Mouse (Mus musculus) erythroblast, embryonic 14.5 days (primary cell): ENCODE measurements around the gene Lrrc49. TPM values are rescaled to one million over a fixed set of nuclear protein-coding genes. Genes with fewer than 3 reads are reported as not detected.

Source experiments
- H3K27me3 ChIP-seq: 2 replicates; pipeline ENCODE4 v1.6.1; 2012; ENCODE audit warnings: inconsistent platforms; ENCODE audit not compliant: control insufficient read depth
- H3K36me3 ChIP-seq: 2 replicates; pipeline ENCODE4 v1.6.1; 2012; ENCODE audit warnings: mild to moderate bottlenecking, inconsistent platforms; ENCODE audit not compliant: control insufficient read depth
- H3K4me1 ChIP-seq: 2 replicates; pipeline ENCODE4 v1.6.1; 2012; ENCODE audit warnings: inconsistent platforms; ENCODE audit not compliant: control insufficient read depth
- H3K4me3 ChIP-seq: replicated peaks from 2 replicates; pipeline ENCODE3; 2012; ENCODE audit warnings: moderate library complexity, mild to moderate bottlenecking, inconsistent platforms
- H3K9me3 ChIP-seq: 2 replicates; pipeline ENCODE4 v1.6.1; 2012; ENCODE audit warnings: low read length, inconsistent platforms, mixed read lengths; ENCODE audit not compliant: control insufficient read depth
- GATA1 ChIP-seq: IDR thresholded peaks from 2 replicates; pipeline ENCODE4 v1.6.1; 2012; ENCODE audit warnings: low read length, inconsistent platforms, mixed read lengths
- TAL1 ChIP-seq: IDR thresholded peaks from 3 replicates; pipeline ENCODE4 v1.6.1; 2012; ENCODE audit warnings: low read length, inconsistent platforms, mixed read lengths
- polyA plus RNA-seq: library from polyadenylated mRNA; stranded (reverse); fragments of >175 nt; gene quantifications from 2 replicates; pipeline ENCODE4 v1.2.3, GENCODE M21; 2012

The Lrrc49 gene
- polyA plus RNA-seq, result 0.10 TPM in 1 of 2 replicates, not detected in the other

DNA sequence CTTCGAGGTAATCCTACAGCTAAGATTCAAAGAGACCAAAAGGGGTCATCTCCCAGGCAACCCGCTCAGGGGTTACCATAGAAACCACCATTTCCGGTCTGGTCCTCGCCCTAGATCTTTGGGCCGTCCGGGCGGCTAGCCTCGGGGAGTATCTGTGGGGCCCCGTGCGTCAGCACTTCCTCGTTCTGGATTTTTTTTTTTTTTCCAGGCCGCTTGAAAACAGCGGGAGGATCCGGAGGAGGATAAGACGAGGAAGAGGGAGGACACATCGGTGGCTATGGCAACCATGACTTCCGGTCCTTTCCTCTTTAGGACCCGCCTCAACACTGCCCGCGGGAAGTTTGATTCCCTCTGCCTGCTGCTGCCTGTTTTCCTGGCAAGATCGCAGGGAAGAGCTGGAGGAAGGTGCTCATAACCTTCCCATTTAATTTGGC, at the start of gene Lrrc49:
Lrrc49 (minus strand) TSS at position 268 of the 434 bp plus-strand sequence.
- no peaks in the 10 kb centered on the region; the same call in none of the 2 replicates for H3K27me3 ChIP-seq
- no peaks in the 10 kb centered on the region for H3K9me3 ChIP-seq
- H3K36me3 ChIP-seq, result no peaks in the 10 kb centered on the region
- H3K4me1 ChIP-seq, result peaks cover 14% of the 10 kb centered on the region
- peak within 1 kb of the TSS; percentile 65 for H3K4me3 ChIP-seq
- TF ChIP-seq TAL1 (no peak), GATA1 (no peak)

DNA sequence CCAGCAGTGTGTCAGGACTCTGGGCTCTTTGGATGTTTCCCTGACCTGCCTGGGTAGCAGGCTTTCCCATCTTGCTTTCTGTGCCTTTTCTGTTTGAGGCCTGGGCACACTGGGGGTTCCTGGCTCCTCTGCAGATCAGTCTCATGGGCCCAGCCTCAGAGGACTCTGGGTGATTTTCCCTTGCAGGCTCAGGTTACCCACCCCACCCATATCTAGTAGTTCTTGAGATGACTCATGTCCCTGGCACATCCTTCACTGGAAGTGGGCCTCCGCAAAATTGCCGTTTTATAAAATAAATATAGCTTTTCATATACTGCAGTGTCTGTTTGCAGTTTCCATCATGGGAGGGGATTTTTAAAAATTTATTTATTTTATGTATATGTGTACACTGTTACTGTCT, 46.4 kb upstream of the Lrrc49 start:
- no peaks in the 10 kb centered on the region for H3K27me3 ChIP-seq
- H3K36me3 ChIP-seq, result no peaks in the 10 kb centered on the region
- no peak overlapping the region for H3K4me3 ChIP-seq
- H3K9me3 ChIP-seq, result peaks cover 8% of the 10 kb centered on the region
- no peaks in the 10 kb centered on the region for H3K4me1 ChIP-seq
- TF ChIP-seq GATA1, result no peak
- TF ChIP-seq TAL1, result no peak

DNA sequence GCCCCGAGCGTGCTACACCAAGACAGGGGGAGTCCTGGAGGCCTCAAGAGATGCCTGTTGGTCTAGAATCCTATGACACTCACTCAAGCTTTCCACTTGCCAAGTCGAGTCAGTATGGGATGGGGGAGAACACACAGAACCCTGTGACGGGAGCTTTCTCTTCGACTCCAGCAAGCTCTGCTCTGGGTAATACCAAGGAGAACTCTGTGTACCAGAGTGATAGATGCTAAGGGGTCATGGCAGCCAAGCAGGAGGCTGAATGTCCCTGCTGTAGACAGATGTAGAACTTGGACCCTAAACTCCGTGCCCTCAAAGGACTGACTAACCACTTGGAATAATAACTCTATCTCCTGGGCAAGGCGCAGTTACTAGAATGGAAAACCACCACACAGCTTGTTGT, 37.0 kb upstream of the Lrrc49 start:
- peaks cover 4% of the 10 kb centered on the region; the same call in 1 of the 2 replicates for H3K9me3 ChIP-seq
- no peak for TF ChIP-seq GATA1
- TF ChIP-seq TAL1, result no peak
- no peaks in the 10 kb centered on the region for H3K4me1 ChIP-seq
- H3K4me3 ChIP-seq, result no peak overlapping the region
- no peaks in the 10 kb centered on the region for H3K36me3 ChIP-seq
- no peaks in the 10 kb centered on the region for H3K27me3 ChIP-seq

DNA sequence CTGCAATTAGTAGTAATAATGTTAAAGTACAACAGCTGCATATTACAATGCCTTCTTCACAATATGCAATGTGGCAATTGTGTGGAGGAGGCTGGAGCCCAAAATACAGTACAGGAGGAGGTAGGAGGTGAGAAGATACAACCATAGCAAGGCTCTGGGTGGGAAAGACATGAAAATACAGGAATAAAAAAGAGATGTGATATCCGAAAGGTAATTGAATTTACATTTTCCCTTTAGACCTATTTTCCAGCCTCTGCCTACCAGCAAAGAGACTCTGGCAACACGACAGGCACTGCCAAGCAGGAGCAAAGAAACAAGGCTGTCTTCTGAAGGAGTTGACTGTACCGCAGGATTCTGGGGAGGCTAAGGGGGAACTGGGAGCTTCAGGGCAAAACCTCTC, 31.7 kb upstream of the Lrrc49 start:
- TF ChIP-seq TAL1, result no peak
- no peak for TF ChIP-seq GATA1
- Histone ChIP-seq H3K9me3 (0 out of 2 replicates have a peak, but pooled peaks cover 2% of the 10 kb centered on the region), H3K4me1 (no peaks in the 10 kb centered on the region), H3K27me3 (no peaks in the 10 kb centered on the region), H3K4me3 (no peak overlapping the region), H3K36me3 (no peaks in the 10 kb centered on the region)

DNA sequence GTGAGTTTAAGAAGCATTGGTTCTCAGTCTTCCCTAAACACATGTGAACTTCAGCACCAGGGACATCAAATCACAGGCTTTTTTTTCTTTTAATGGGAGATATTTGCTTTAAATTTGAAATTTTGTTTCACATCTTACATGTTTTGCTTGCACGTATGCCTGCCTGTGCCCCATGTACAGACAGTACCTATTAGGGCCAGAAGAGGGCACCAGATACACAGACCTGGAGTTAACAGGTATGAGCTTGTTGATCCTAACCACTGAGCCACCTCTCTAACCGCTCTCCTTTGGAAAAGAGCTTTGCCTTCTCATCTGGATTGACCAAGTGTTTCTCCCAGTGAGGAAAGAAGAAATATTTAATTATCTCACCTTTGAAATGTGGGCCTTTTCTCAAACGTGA, 30.3 kb upstream of the Lrrc49 start:
- TF ChIP-seq GATA1, result no peak
- no peak for TF ChIP-seq TAL1
- Histone ChIP-seq H3K4me1 (no peaks in the 10 kb centered on the region), H3K4me3 (no peak overlapping the region), H3K27me3 (peaks cover 7% of the 10 kb centered on the region), H3K36me3 (no peaks in the 10 kb centered on the region), H3K9me3 (no peaks in the 10 kb centered on the region)

DNA sequence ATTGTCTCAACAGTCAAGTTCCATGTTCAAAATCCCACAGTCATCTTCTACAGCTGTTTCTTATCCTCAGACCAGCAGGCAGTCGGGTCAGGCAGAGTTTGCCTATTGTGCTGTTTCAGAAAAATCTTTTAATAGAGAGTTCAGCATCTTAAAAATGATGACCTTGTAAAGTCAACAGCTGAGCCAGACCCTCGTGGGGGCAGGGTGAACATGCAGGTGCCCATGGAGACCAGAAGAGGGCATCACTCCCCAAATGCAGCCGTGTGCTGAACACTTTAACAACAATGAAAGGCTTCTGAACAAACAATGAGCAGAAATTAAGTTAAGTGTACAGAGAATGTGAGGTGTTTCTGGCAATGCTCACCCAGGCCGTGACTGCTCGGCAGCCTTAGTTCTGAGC, 27.9 kb upstream of the Lrrc49 start:
- no peaks in the 10 kb centered on the region for H3K4me1 ChIP-seq
- no peak for TF ChIP-seq GATA1
- H3K9me3 ChIP-seq, result no peaks in the 10 kb centered on the region
- no peaks in the 10 kb centered on the region for H3K36me3 ChIP-seq
- H3K4me3 ChIP-seq, result no peak overlapping the region
- H3K27me3 ChIP-seq, result peaks cover 18% of the 10 kb centered on the region

DNA sequence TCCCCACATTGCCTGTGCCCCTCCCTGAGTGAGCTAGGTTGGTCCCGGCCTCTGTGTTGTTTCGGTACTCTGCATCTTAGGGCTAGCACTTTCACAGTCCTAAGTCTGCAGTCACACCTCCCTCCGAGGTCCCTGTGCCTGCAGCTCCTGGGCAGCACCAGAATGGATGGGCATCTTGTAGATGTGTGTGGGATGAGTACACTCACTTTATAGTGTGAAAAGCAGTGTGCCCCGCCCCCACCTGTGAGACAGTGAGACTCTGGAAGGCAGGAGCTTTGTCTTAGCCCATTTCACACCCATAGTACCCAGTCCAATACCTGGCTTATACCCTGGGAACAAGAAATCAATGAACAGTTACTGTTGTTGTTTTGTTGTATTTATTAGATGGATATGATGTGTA, 27.3 kb upstream of the Lrrc49 start:
- peaks cover 18% of the 10 kb centered on the region for H3K27me3 ChIP-seq
- TF ChIP-seq TAL1, result no peak
- no peak for TF ChIP-seq GATA1
- H3K36me3 ChIP-seq, result no peaks in the 10 kb centered on the region
- H3K9me3 ChIP-seq, result no peaks in the 10 kb centered on the region
- H3K4me1 ChIP-seq, result no peaks in the 10 kb centered on the region
- H3K4me3 ChIP-seq, result no peak overlapping the region

DNA sequence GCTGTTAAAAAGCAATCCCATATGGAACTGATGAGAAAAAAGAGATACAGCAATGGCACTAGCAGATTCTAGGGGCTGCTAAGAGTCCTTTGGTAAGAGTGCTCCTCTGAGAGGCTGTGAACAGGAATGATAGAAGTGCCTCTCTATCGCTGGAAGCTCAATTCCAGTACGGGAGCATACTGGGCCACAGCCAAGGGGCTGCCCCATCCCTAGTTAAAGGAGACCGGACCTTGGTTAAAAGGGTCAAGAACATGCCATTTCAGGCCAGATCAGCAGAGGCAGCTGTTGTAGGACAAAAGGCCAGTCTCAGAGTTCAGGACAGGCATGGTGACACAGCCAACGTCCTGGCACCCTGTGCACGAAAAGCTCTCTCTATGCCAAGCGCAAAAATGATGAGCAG, 26.2 kb upstream of the Lrrc49 start:
- H3K4me1 ChIP-seq, result no peaks in the 10 kb centered on the region
- TF ChIP-seq TAL1, result no peak
- no peaks in the 10 kb centered on the region for H3K36me3 ChIP-seq

DNA sequence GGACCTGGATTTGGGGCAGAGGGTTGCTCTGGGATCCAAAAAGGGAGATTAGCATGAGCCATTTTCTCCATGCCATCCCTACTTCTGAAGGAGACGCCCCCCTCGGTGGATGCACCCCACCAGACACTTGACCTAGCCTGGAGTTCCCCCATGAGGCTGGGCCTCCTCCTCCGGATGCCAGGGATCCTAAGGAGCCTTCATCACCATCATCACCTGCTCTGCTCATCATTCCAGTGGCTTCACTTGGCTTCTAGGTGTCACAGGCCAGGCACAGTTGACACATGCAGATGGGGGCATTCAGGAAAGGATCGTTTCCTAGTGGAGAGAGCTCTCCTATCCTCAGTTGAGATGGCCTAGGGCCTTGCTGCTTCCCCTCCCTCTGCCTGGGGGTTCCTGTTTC, 25.7 kb upstream of the Lrrc49 start:
- Histone ChIP-seq H3K4me1 (no peaks in the 10 kb centered on the region), H3K27me3 (peaks cover 18% of the 10 kb centered on the region), H3K36me3 (no peaks in the 10 kb centered on the region), H3K9me3 (no peaks in the 10 kb centered on the region), H3K4me3 (no peak overlapping the region)
- TF ChIP-seq GATA1, result no peak

More for the DNA sequence above, 26.2 kb upstream of the Lrrc49 start:
- Histone ChIP-seq H3K9me3 (no peaks in the 10 kb centered on the region), H3K27me3 (peaks cover 18% of the 10 kb centered on the region), H3K4me3 (no peak overlapping the region)

DNA sequence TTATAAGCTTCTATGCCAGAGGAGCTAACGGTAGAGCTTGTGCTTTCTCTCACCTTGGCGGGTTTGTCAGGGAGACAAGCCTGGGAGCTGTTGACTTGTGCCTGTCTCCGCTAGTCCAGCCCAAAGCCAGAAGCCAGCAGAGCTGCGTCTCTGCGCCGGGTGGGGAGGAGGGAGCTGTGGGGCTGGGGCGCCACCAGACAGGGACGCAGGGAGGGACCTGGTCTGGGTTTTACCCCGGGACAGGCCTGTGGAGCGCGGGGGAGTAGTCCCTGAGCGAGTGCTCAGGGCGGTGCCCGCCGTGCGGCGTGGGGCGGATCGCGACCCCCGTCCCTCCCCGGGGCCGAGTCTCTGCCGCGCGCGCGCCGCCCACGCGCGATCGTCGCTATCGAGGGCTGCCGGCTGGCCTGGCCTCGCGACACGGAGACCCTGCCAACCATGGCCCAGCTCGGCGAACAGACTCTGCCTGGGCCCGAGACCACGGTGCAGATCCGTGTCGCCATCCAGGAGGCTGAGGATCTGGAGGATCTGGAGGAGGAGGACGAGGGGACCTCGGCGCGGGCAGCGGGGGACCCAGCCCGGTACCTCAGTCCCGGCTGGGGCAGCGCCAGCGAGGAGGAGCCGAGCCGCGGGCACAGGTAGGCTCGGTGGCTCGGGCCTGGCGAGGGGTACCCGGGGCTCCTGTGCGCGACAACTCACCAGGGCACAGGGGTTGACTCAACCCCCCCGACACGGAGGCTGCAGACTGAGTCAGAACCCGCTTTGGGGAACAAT, 25.0 kb upstream of the Lrrc49 start, which contains the start of gene Larp6:
Larp6 (plus strand) TSS at position 219 of the 771 bp plus-strand sequence.
- no peaks in the 10 kb centered on the region for H3K36me3 ChIP-seq
- TF ChIP-seq TAL1 (no peak), GATA1 (no peak)
- H3K27me3 ChIP-seq, result peaks cover 18% of the 10 kb centered on the region
- no peaks in the 10 kb centered on the region for H3K4me1 ChIP-seq
- peak within 1 kb of the TSS; percentile 29 for H3K4me3 ChIP-seq
- H3K9me3 ChIP-seq, result no peaks in the 10 kb centered on the region
